Mouse (Mus musculus) limb, embryonic 13.5 days (tissue): ENCODE results near the gene Rgs2. TPM values are rescaled to one million over a fixed set of nuclear protein-coding genes. Genes with fewer than 3 reads are reported as not detected.

Source experiments
- ATAC-seq: fragments of 200-750 bp; cut with Nextera tagmentation; 2 replicates; pipeline ENCODE4 v1.8.0; 2017; ENCODE audit warnings: low read depth, moderate number of reproducible peaks, moderate TSS enrichment; ENCODE audit not compliant: low FRiP score
- H3K27ac ChIP-seq: fragments of 300-500 bp; sonication (generic); 2 replicates; pipeline ENCODE4 v1.5.1; 2015; ENCODE audit warnings: inconsistent platforms, mild to moderate bottlenecking, moderate library complexity
- H3K27me3 ChIP-seq: fragments of 300-500 bp; sonication (generic); 2 replicates; pipeline ENCODE4 v1.6.1; 2015; ENCODE audit warnings: mild to moderate bottlenecking, inconsistent platforms
- H3K36me3 ChIP-seq: fragments of 300-500 bp; sonication (generic); 2 replicates; pipeline ENCODE4 v1.6.1; 2015; ENCODE audit warnings: inconsistent platforms, mild to moderate bottlenecking, moderate library complexity
- H3K4me1 ChIP-seq: fragments of 300-500 bp; sonication (generic); 2 replicates; pipeline ENCODE4 v1.6.1; 2015; ENCODE audit warnings: inconsistent platforms
- H3K4me2 ChIP-seq: fragments of 300-500 bp; sonication (generic); replicated peaks from 2 replicates; pipeline ENCODE4 v1.6.1; 2015; ENCODE audit warnings: inconsistent platforms, mild to moderate bottlenecking, moderate library complexity
- H3K4me3 ChIP-seq: fragments of 300-500 bp; sonication (generic); 2 replicates; pipeline ENCODE4 v1.5.1; 2015; ENCODE audit warnings: moderate library complexity, mild to moderate bottlenecking, inconsistent platforms
- H3K9ac ChIP-seq: fragments of 300-500 bp; sonication (generic); 2 replicates; pipeline ENCODE4 v1.6.1; 2015; ENCODE audit warnings: mild to moderate bottlenecking, inconsistent platforms
- H3K9me3 ChIP-seq: fragments of 300-500 bp; sonication (generic); 2 replicates; pipeline ENCODE4 v1.6.1; 2016; ENCODE audit warnings: inconsistent platforms
- WGBS: fragments of 180-500 bp; shearing (Covaris S2); methylation state at CpG from one replicate; pipeline ENCODE4 v1.1.7; 2015; 5-methylcytosine and 5-hydroxymethylcytosine counted together
- polyA plus RNA-seq: library from polyadenylated mRNA; unstranded; fragments of >200 nt; fragmentation: Nextera tagmentation; extraction: Ambion mirVana; gene quantifications from 2 replicates; pipeline ENCODE4 v1.2.1, GENCODE M21; 2015

Rgs2 gene
- polyA plus RNA-seq, 1 experiment from 2014 or later = 55.2 TPM

- Histone ChIP-seq H3K27ac (peak overlapping the region; percentile 58; the same call in 1 of the 2 replicates), H3K27me3 (no peaks in the 10 kb centered on the region), H3K9me3 (no peaks in the 10 kb centered on the region), H3K4me3 (peak overlapping the region; percentile 61), H3K36me3 (peaks cover 7% of the 10 kb centered on the region), H3K9ac (peak overlapping the region; percentile 67), H3K4me2 (peak overlapping the region; percentile 86), H3K4me1 (peaks cover 16% of the 10 kb centered on the region; the same call in 1 of the 2 replicates)
- WGBS = 4% methylated on average over 10 of the region's 10 CpGs
- no peak for ATAC-seq
These were observed 545 bp downstream of the Rgs2 start for GRCm38 (mm10) chr1:144003416-144003815.

- Histone ChIP-seq H3K4me2 (peak overlapping the region; percentile 86), H3K4me3 (peak overlapping the region; percentile 61), H3K36me3 (peaks cover 7% of the 10 kb centered on the region), H3K9ac (peak overlapping the region; percentile 67; the same call in 1 of the 2 replicates), H3K27me3 (no peaks in the 10 kb centered on the region), H3K4me1 (peaks cover 16% of the 10 kb centered on the region; the same call in 1 of the 2 replicates), H3K9me3 (no peaks in the 10 kb centered on the region), H3K27ac (no peak overlapping the region)
- ATAC-seq = no peak
- 73% methylated on average over 4 of the region's 4 CpGs for WGBS
These were observed 1.3 kb downstream of the Rgs2 start for GRCm38 (mm10) chr1:144002715-144003066.

- Histone ChIP-seq H3K27me3 (no peaks in the 10 kb centered on the region), H3K9me3 (no peaks in the 10 kb centered on the region), H3K27ac (no peak overlapping the region), H3K4me3 (peak overlapping the region; percentile 61), H3K9ac (no peak overlapping the region), H3K4me2 (peak overlapping the region; percentile 86), H3K36me3 (peaks cover 7% of the 10 kb centered on the region), H3K4me1 (peaks cover 16% of the 10 kb centered on the region; the same call in 1 of the 2 replicates)
- 91% methylated on average over 6 of the region's 6 CpGs for WGBS
- no peak for ATAC-seq
These were observed 1.8 kb downstream of the Rgs2 start for GRCm38 (mm10) chr1:144002036-144002714.

DNA sequence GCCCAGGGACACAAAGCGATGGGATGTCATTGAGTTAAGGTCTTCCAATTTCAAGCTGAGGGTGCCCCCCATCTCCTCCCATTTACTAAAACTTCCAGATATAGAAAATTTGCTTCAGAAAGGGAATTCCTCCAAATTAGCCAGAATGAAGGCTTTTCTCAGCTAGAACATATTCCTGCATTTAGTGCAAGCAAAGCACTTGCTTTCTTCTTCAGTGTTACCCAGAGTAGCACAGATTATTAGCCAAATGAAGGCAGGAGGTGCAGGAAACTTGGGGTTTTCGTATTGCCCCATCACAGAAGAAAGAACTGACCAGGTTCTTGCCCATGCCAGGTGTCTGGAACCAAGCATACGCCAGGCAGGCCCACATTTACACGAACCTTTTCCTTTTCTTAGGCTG lies 3.7 kb downstream of the Rgs2 start:
- WGBS = 85% methylated on average over 4 of the region's 4 CpGs
- no peak for ATAC-seq
- no peaks in the 10 kb centered on the region for H3K27me3 ChIP-seq
- H3K9me3 ChIP-seq = no peaks in the 10 kb centered on the region
- H3K9ac ChIP-seq = no peak overlapping the region
- H3K4me1 ChIP-seq = peaks cover 16% of the 10 kb centered on the region; the same call in 1 of the 2 replicates
- no peak overlapping the region for H3K27ac ChIP-seq
- peaks cover 7% of the 10 kb centered on the region for H3K36me3 ChIP-seq
- H3K4me2 ChIP-seq = no peak overlapping the region
- no peak overlapping the region for H3K4me3 ChIP-seq

DNA sequence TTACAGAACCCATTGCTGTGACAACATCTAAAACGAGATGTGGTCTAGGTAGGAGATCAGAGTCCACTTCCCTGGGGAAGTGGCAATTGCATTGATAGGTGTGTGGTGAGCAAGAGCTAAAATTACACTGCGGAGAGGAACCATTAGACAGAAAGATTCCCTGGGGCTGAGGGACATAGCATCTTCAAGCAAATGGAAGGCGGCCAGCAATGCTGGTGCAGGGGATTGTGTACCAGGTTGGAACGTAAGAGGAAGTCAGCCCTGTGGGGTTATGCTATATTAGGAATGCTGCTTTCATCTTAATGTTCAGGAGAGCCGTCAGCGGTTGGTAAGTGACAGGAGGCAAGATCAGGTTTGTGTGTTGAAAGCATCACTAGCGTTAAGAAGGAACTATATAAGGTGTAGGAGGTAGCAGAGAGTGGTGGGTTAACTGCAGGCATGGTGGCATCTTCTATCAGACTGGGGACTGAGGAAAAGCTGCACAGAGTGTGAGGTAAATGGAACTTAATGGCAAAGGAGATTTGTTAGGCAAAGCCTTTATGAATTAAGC lies 4.5 kb downstream of the Rgs2 start:
- Histone ChIP-seq H3K27me3 (no peaks in the 10 kb centered on the region), H3K4me2 (no peak overlapping the region), H3K9ac (no peak overlapping the region), H3K36me3 (peaks cover 7% of the 10 kb centered on the region), H3K9me3 (no peaks in the 10 kb centered on the region), H3K4me1 (peaks cover 12% of the 10 kb centered on the region; the same call in 1 of the 2 replicates), H3K27ac (no peak overlapping the region), H3K4me3 (no peak overlapping the region)
- ATAC-seq = no peak
- 69% methylated on average over 7 of the region's 7 CpGs for WGBS

GRCm38 (mm10) chr1:143993026-143993425 lies 10.9 kb downstream of the Rgs2 start:
- H3K4me2 ChIP-seq = no peak overlapping the region
- WGBS = 73% methylated on average over 1 of the region's 1 CpGs
- H3K36me3 ChIP-seq = no peaks in the 10 kb centered on the region
- H3K9me3 ChIP-seq = no peaks in the 10 kb centered on the region
- no peaks in the 10 kb centered on the region for H3K27me3 ChIP-seq
- H3K4me1 ChIP-seq = no peaks in the 10 kb centered on the region
- H3K27ac ChIP-seq = no peak overlapping the region
- no peak overlapping the region for H3K4me3 ChIP-seq
- no peak for ATAC-seq
- no peak overlapping the region for H3K9ac ChIP-seq

- H3K9ac ChIP-seq = no peak overlapping the region
- no peaks in the 10 kb centered on the region for H3K27me3 ChIP-seq
- no peak for ATAC-seq
- H3K4me3 ChIP-seq = no peak overlapping the region
- no peak overlapping the region for H3K27ac ChIP-seq
- no peaks in the 10 kb centered on the region for H3K36me3 ChIP-seq
- no peaks in the 10 kb centered on the region for H3K9me3 ChIP-seq
- no peak overlapping the region for H3K4me2 ChIP-seq
- H3K4me1 ChIP-seq = no peaks in the 10 kb centered on the region
- WGBS = 79% methylated on average over 2 of the region's 2 CpGs
These were observed 11.4 kb downstream of the Rgs2 start for GRCm38 (mm10) chr1:143992528-143992927.

DNA sequence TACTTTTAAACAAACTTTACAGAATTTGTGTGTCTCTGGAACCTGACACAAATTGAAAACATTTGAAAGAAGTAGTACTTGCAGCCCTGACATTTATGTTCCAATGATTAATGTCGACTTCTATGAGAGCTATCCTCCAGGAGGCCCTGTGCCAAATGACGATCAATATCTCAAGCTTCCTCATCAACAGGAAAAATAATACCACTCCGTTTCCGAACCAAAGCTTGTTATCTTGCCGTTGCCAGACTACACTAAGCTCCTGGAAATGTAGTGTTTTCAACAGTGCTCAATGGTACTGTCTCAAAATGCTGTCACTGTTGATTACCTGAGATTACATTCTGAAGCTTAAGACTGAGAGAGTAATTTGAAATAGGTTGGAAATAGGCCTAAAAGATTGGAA lies 13.7 kb downstream of the Rgs2 start:
- ATAC-seq = no peak
- WGBS = 47% methylated on average over 5 of the region's 5 CpGs

GRCm38 (mm10) chr1:143989773-143990172 lies 14.2 kb downstream of the Rgs2 start:
- no peak overlapping the region for H3K4me2 ChIP-seq
- WGBS = 72% methylated on average over 5 of the region's 5 CpGs
- H3K9ac ChIP-seq = no peak overlapping the region
- no peaks in the 10 kb centered on the region for H3K9me3 ChIP-seq
- H3K27ac ChIP-seq = no peak overlapping the region
- H3K27me3 ChIP-seq = no peaks in the 10 kb centered on the region
- ATAC-seq = no peak
- no peak overlapping the region for H3K4me3 ChIP-seq
- no peaks in the 10 kb centered on the region for H3K4me1 ChIP-seq
- H3K36me3 ChIP-seq = no peaks in the 10 kb centered on the region

More for the DNA sequence above, 13.7 kb downstream of the Rgs2 start:
- Histone ChIP-seq H3K27me3 (no peaks in the 10 kb centered on the region), H3K9me3 (no peaks in the 10 kb centered on the region), H3K4me1 (no peaks in the 10 kb centered on the region), H3K36me3 (no peaks in the 10 kb centered on the region), H3K4me2 (no peak overlapping the region), H3K27ac (no peak overlapping the region), H3K9ac (no peak overlapping the region), H3K4me3 (no peak overlapping the region)

- ATAC-seq = no peak
- no peak overlapping the region for H3K4me2 ChIP-seq
- H3K9ac ChIP-seq = no peak overlapping the region
- no peaks in the 10 kb centered on the region for H3K4me1 ChIP-seq
- H3K27ac ChIP-seq = no peak overlapping the region
- WGBS = 55% methylated on average over 6 of the region's 6 CpGs
- no peak overlapping the region for H3K4me3 ChIP-seq
- no peaks in the 10 kb centered on the region for H3K27me3 ChIP-seq
- H3K9me3 ChIP-seq = no peaks in the 10 kb centered on the region
- H3K36me3 ChIP-seq = no peaks in the 10 kb centered on the region
These were observed 15.2 kb downstream of the Rgs2 start for GRCm38 (mm10) chr1:143988756-143989155.

- 80% methylated on average over 6 of the region's 6 CpGs for WGBS
- Histone ChIP-seq H3K36me3 (no peaks in the 10 kb centered on the region), H3K9me3 (no peaks in the 10 kb centered on the region), H3K27me3 (no peaks in the 10 kb centered on the region), H3K4me3 (no peak overlapping the region), H3K4me1 (no peaks in the 10 kb centered on the region), H3K27ac (no peak overlapping the region), H3K4me2 (no peak overlapping the region), H3K9ac (no peak overlapping the region)
- ATAC-seq = no peak
These were observed 18.9 kb downstream of the Rgs2 start for GRCm38 (mm10) chr1:143984988-143985625.

- Histone ChIP-seq H3K36me3 (no peaks in the 10 kb centered on the region), H3K4me2 (no peak overlapping the region), H3K9me3 (no peaks in the 10 kb centered on the region), H3K9ac (no peak overlapping the region), H3K4me1 (no peaks in the 10 kb centered on the region), H3K27me3 (no peaks in the 10 kb centered on the region), H3K27ac (no peak overlapping the region), H3K4me3 (no peak overlapping the region)
- ATAC-seq = no peak
- WGBS = 12% methylated on average over 3 of the region's 3 CpGs
These were observed 21.1 kb downstream of the Rgs2 start for GRCm38 (mm10) chr1:143982765-143983312.
